Mouse (Mus musculus) forebrain, embryonic 11.5 days (tissue): ENCODE results near the gene Btbd1. TPM values are rescaled to one million over a fixed set of nuclear protein-coding genes. Genes with fewer than 3 reads are reported as not detected.

ENCODE experiments used
- ATAC-seq: fragments of 200-750 bp; cut with Nextera tagmentation; replicated peaks from 2 replicates; pipeline ENCODE4 v1.8.0; 2017; ENCODE audit warnings: moderate TSS enrichment; ENCODE audit not compliant: low FRiP score
- DNase-seq: peaks from one replicate; pipeline ENCODE4 v3.0.0-alpha.2; 2017; ENCODE audit warnings: low spot score
- H3K27ac ChIP-seq: fragments of 300-500 bp; sonication (generic); 2 replicates; pipeline ENCODE4 v1.5.1; 2014; ENCODE audit warnings: low read depth, low read length
- H3K27me3 ChIP-seq: fragments of 300-500 bp; sonication (generic); 2 replicates; pipeline ENCODE4 v1.6.1; 2014; ENCODE audit warnings: mild to moderate bottlenecking, low read length, mixed read lengths; ENCODE audit not compliant: control insufficient read depth, insufficient read depth
- H3K36me3 ChIP-seq: fragments of 300-500 bp; sonication (generic); 2 replicates; pipeline ENCODE4 v1.6.1; 2014; ENCODE audit warnings: mild to moderate bottlenecking, low read length, moderate library complexity, mixed read lengths; ENCODE audit not compliant: control insufficient read depth, insufficient read depth
- H3K4me1 ChIP-seq: fragments of 300-500 bp; sonication (generic); replicated peaks from 2 replicates; pipeline ENCODE4 v1.6.1; 2014; ENCODE audit warnings: low read length, mixed read lengths; ENCODE audit not compliant: control insufficient read depth, insufficient read depth
- H3K4me2 ChIP-seq: fragments of 300-500 bp; sonication (generic); 2 replicates; pipeline ENCODE4 v1.6.1; 2014; ENCODE audit warnings: low read depth, mild to moderate bottlenecking, low read length, moderate library complexity, mixed read lengths; ENCODE audit not compliant: severe bottlenecking
- H3K4me3 ChIP-seq: fragments of 300-500 bp; sonication (generic); 2 replicates; pipeline ENCODE4 v1.5.1; 2014; ENCODE audit warnings: low read depth, low read length
- H3K9ac ChIP-seq: fragments of 300-500 bp; sonication (generic); 2 replicates; pipeline ENCODE4 v1.6.1; 2014; ENCODE audit warnings: low read length
- H3K9me3 ChIP-seq: fragments of 300-500 bp; sonication (generic); 2 replicates; pipeline ENCODE4 v1.6.1; 2016; ENCODE audit warnings: low read length, mixed read lengths; ENCODE audit not compliant: control insufficient read depth
- WGBS: fragments of 180-500 bp; shearing (Covaris S2); extraction: QIAGEN DNeasy Blood & Tissue Kit; methylation state at CpG from one replicate; pipeline ENCODE4 v1.1.7; 2014; 5-methylcytosine and 5-hydroxymethylcytosine counted together
- polyA plus RNA-seq: library from polyadenylated mRNA; unstranded; fragments of >200 nt; fragmentation: Nextera tagmentation; extraction: Ambion mirVana; gene quantifications from 2 replicates; pipeline ENCODE4 v1.2.1, GENCODE M21; 2014

Gene Btbd1
- polyA plus RNA-seq, 1 experiment from 2014 or later, result 102 TPM

GRCm38 (mm10) chr7:81847010-81847409 lies 17.8 kb upstream of the Btbd1 start:
- peak; percentile 52 for DNase-seq
- Histone ChIP-seq H3K9ac (no peak overlapping the region), H3K27ac (no peak overlapping the region), H3K4me2 (no peak overlapping the region), H3K27me3 (no peaks in the 10 kb centered on the region), H3K36me3 (no peaks in the 10 kb centered on the region), H3K4me1 (peaks cover 3% of the 10 kb centered on the region; the same call in 1 of the 2 replicates), H3K4me3 (no peak overlapping the region), H3K9me3 (no peaks in the 10 kb centered on the region)
- peak; percentile 53; the same call in 1 of the 2 replicates for ATAC-seq
- 39% methylated on average over 8 of the region's 8 CpGs for WGBS

GRCm38 (mm10) chr7:81846008-81846407 lies 16.8 kb upstream of the Btbd1 start:
- DNase-seq (no peak), ATAC-seq (no peak)
- H3K27ac ChIP-seq, result no peak overlapping the region
- H3K9ac ChIP-seq, result no peak overlapping the region
- H3K27me3 ChIP-seq, result no peaks in the 10 kb centered on the region
- no peak overlapping the region for H3K4me3 ChIP-seq
- H3K4me1 ChIP-seq, result peaks cover 3% of the 10 kb centered on the region; the same call in 1 of the 2 replicates
- no peaks in the 10 kb centered on the region for H3K36me3 ChIP-seq
- H3K9me3 ChIP-seq, result no peaks in the 10 kb centered on the region
- no peak overlapping the region for H3K4me2 ChIP-seq
- WGBS, result 90% methylated on average over 8 of the region's 8 CpGs

DNA sequence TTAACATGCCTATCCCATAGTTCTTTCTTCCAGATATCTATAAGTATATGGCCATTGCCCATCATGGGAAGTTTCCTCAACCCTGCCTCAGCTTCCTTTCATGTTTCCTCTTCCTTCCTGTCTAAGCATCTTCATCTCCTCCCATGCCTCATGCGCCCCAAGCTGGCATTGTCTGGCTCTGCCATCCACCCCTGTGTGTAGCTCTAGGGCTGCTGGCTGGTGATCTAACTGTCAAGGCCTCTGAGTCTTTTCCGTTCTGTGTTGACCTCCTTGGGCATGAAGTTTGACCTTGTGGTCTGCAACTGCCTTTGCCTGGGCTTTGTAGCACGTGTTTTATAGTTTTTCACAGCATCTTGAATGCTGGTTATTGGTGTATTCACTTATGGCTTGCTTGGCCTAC lies 16.1 kb upstream of the Btbd1 start:
- Histone ChIP-seq H3K9ac (no peak overlapping the region), H3K4me3 (no peak overlapping the region), H3K4me2 (no peak overlapping the region), H3K9me3 (no peaks in the 10 kb centered on the region), H3K27ac (no peak overlapping the region), H3K36me3 (no peaks in the 10 kb centered on the region), H3K4me1 (peaks cover 3% of the 10 kb centered on the region; the same call in 1 of the 2 replicates), H3K27me3 (no peaks in the 10 kb centered on the region)
- DNase-seq, result peak; percentile 41
- no peak for ATAC-seq
- WGBS, result 80% methylated on average over 3 of the region's 3 CpGs

DNA sequence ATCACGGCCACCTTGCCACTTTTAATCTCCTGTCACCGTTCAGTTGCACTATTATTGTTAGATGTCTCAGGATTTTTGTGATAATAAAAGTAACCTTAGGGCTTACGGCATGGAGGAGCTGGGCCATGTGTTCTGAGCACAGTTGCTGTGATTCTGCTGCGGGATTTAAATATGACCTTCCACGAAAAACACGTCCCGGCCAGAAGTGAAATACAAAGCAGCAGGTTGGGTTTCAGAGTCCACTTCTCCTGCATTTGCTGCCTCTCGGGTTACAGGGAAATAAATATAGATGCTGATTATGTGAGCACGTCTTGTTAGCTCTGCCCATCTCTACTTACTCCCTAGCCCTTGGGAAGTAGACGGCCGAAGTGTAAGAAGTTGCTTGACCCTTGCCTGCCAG lies 15.6 kb upstream of the Btbd1 start:
- H3K36me3 ChIP-seq, result no peaks in the 10 kb centered on the region
- H3K4me2 ChIP-seq, result no peak overlapping the region
- no peaks in the 10 kb centered on the region for H3K9me3 ChIP-seq
- 87% methylated on average over 11 of the region's 11 CpGs for WGBS
- H3K27ac ChIP-seq, result no peak overlapping the region
- H3K9ac ChIP-seq, result no peak overlapping the region
- H3K27me3 ChIP-seq, result no peaks in the 10 kb centered on the region
- DNase-seq (no peak), ATAC-seq (no peak)
- no peak overlapping the region for H3K4me3 ChIP-seq
- peaks cover 3% of the 10 kb centered on the region; the same call in 1 of the 2 replicates for H3K4me1 ChIP-seq

DNA sequence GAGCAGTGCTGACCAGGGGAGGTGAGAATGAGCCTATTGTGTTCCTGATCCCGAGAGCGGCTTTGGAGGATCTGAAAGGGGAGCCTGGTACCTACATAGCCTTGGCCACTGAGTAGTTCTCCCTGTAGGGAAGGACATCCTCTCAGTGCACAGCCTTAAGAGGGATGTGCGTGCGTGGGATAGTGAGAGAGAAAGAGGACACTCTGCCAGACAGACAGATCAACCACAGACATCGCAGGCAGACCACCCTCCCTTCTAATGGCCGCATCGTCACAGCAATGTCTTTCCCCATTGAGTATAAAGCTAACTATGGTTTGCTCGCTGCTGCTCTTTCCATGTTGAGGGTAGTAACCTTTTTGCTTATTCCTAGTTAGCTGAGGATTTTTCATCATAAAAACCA lies 14.7 kb upstream of the Btbd1 start:
- Histone ChIP-seq H3K4me2 (no peak overlapping the region), H3K36me3 (no peaks in the 10 kb centered on the region), H3K27ac (no peak overlapping the region), H3K9me3 (no peaks in the 10 kb centered on the region), H3K27me3 (no peaks in the 10 kb centered on the region), H3K9ac (no peak overlapping the region), H3K4me3 (no peak overlapping the region), H3K4me1 (peaks cover 3% of the 10 kb centered on the region; the same call in 1 of the 2 replicates)
- no peak for ATAC-seq
- 73% methylated on average over 8 of the region's 8 CpGs for WGBS
- no peak for DNase-seq

DNA sequence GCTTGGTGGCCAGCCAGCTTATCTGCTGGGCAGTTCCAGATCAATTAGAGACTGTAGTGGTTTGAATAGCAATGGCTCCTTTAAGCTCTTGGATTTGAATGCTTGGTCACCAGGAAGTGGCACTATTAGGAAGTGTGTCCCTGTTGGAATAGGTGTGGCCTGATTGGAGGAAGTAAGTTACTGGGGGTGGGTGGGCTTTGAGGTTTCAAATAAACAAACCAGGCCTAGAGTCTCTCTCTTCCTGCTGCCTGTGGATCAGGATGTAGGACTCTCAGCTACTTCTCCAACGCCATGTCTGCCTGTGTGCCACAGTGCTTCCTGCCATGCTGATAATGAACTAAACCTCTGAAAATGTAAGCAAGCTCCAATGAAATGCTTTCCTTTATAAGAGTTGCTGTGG lies 13.8 kb upstream of the Btbd1 start:
- Histone ChIP-seq H3K36me3 (no peaks in the 10 kb centered on the region), H3K27me3 (no peaks in the 10 kb centered on the region), H3K9ac (no peak overlapping the region), H3K4me3 (no peak overlapping the region), H3K9me3 (no peaks in the 10 kb centered on the region), H3K27ac (no peak overlapping the region), H3K4me1 (peaks cover 1% of the 10 kb centered on the region; the same call in 1 of the 2 replicates), H3K4me2 (no peak overlapping the region)
- 72% methylated on average over 1 of the region's 1 CpGs for WGBS
- DNase-seq, result no peak
- ATAC-seq, result no peak

DNA sequence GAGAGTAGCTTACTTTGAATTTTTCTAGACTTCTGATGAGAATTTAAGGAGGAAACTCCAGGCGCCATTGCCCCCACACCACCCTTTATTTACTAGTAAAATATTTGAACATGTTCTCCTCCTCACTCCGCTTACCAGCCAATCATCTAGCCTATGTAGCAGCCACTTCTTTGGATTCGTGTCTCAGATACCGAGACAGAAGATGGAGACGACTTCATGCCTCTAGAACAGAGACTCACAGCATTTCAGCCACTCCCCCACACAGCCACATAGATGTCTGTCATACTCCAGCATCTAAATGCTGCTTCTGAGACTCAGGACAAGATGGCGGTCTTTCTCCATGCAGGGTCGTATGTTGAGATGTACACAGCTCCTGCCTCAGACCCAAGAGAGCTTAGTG lies 12.9 kb upstream of the Btbd1 start:
- DNase-seq (no peak), ATAC-seq (no peak)
- Histone ChIP-seq H3K4me3 (no peak overlapping the region), H3K36me3 (no peaks in the 10 kb centered on the region), H3K27ac (no peak overlapping the region), H3K4me2 (no peak overlapping the region), H3K27me3 (no peaks in the 10 kb centered on the region), H3K9me3 (no peaks in the 10 kb centered on the region), H3K4me1 (no peaks in the 10 kb centered on the region), H3K9ac (no peak overlapping the region)
- WGBS, result 90% methylated on average over 7 of the region's 7 CpGs

DNA sequence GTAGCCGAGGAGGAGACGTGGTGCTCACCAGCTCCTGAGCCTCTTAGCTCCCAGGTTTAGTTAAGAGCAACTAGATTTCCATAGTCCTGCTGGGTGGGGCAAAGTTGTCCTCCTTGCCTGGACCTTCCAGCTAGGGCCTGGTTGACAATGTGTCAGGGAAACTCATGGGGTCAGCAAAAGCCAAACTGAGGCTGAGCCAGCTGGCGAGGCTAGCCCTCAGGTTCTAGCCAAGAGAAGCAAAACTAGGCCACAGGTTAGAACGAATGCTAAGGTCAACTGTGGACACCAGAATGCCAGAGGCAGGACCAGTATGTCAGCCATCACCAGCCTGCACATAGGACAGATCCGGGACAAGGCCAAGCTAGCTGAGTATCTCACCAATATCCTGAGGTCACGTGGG lies 12.2 kb upstream of the Btbd1 start:
- Histone ChIP-seq H3K4me3 (no peak overlapping the region), H3K27ac (no peak overlapping the region), H3K27me3 (no peaks in the 10 kb centered on the region), H3K9ac (no peak overlapping the region), H3K4me1 (no peaks in the 10 kb centered on the region), H3K36me3 (no peaks in the 10 kb centered on the region), H3K9me3 (no peaks in the 10 kb centered on the region), H3K4me2 (no peak overlapping the region)
- ATAC-seq (no peak), DNase-seq (no peak)
- WGBS, result 88% methylated on average over 6 of the region's 6 CpGs

DNA sequence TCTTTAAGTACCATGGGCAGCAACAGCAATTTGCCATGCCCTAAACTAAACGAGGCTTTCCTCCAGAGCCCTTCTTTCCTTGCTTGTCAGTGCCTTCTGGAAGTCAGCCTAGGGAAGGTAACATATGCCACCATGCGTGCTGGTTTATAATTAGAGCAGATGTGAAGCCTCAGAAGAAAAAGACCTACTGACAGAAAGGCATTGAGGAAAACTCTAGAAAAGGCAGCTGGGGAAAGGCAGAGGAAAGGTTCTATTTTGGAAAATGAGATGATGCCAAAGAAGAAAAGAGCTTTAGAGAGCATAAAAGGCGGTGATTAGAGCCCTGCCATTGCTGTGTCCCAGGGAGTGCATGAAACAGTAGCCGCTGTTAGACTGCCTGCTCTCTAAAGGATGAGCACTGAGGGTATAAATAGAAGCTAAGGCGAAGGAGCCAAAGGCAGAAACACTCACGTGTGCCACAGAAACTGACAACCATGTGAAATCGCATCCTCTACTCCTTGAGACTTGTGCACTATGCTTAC lies 11.5 kb upstream of the Btbd1 start:
- no peak for ATAC-seq
- H3K4me2 ChIP-seq, result no peak overlapping the region
- H3K27ac ChIP-seq, result no peak overlapping the region
- no peaks in the 10 kb centered on the region for H3K36me3 ChIP-seq
- H3K9ac ChIP-seq, result no peak overlapping the region
- no peak overlapping the region for H3K4me3 ChIP-seq
- no peaks in the 10 kb centered on the region for H3K27me3 ChIP-seq
- WGBS, result 60% methylated on average over 7 of the region's 7 CpGs
- no peaks in the 10 kb centered on the region for H3K9me3 ChIP-seq
- no peaks in the 10 kb centered on the region for H3K4me1 ChIP-seq
- DNase-seq, result no peak
